Mouse (Mus musculus): ENCODE data around the gene Pacsin2.

Pacsin2 gene

DNA sequence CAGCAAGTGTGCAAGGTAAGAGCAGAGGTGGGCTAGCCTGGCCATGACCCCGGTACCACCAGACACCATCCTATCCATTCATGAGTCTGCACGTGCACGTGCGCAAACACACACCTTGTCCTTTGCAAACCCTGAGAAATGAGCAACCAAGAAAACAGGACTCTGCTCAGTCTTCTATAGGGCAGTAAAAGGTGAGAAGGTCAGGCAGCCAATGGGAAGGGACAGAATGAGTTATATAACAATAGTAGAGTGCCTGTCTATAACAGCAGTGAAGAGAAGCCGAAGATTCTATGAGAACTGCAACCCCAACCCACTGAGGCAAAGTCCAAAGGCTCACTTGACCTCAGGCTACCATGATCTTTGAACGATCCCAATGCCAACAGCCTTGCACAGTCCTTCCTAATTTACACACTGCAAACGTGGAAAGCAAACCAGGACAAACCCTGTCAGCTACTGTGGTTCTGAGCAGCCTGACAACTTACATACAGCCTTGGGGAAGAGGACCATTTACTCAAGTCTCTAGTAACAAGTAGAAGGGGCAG is 12.1 kb downstream of the Pacsin2 start:
- Histone ChIP-seq H3K36me3 (ENCODE audit: insufficient read depth, low read length) (0 out of 2 replicates have a peak, but pooled peaks cover 8% of the 10 kb centered on the region), H3K4me3 (replicated peaks; ENCODE audit: low read length) (no peak overlapping the region), H3K9me3 (ENCODE audit: low read length) (no peaks in the 10 kb centered on the region), H3K27me3 (ENCODE audit: insufficient read depth, low read length) (no peaks in the 10 kb centered on the region), H3K4me1 (replicated peaks; ENCODE audit: low read depth, low read length) (peaks cover 88% of the 10 kb centered on the region)
- TF ChIP-seq POU5F1 (IDR thresholded peaks at IDR 0.05; ENCODE audit: borderline replicate concordance, low read length) (no peak), NANOG (IDR thresholded peaks at IDR 0.05; ENCODE audit: borderline replicate concordance, low read length) (no peak), CTCF (conservative IDR thresholded peaks at IDR 0.05; ENCODE audit: low read length) (no peak)

- no peak overlapping the region for H3K4me3 ChIP-seq (replicated peaks; ENCODE audit: low read length)
- H3K27me3 ChIP-seq (ENCODE audit: insufficient read depth, low read length), result no peaks in the 10 kb centered on the region
- H3K4me1 ChIP-seq (replicated peaks; ENCODE audit: low read depth, low read length), result peaks cover 88% of the 10 kb centered on the region
- TF ChIP-seq NANOG (IDR thresholded peaks at IDR 0.05; ENCODE audit: borderline replicate concordance, low read length) (no peak), CTCF (conservative IDR thresholded peaks at IDR 0.05; ENCODE audit: low read length) (no peak), POU5F1 (IDR thresholded peaks at IDR 0.05; ENCODE audit: borderline replicate concordance, low read length) (no peak)
- H3K36me3 ChIP-seq (ENCODE audit: insufficient read depth, low read length), result 0 out of 2 replicates have a peak, but pooled peaks cover 8% of the 10 kb centered on the region
- no peaks in the 10 kb centered on the region for H3K9me3 ChIP-seq (ENCODE audit: low read length)
Measured at GRCm38 (mm10) chr15:83451621-83452210, 12.7 kb downstream of the Pacsin2 start.

DNA sequence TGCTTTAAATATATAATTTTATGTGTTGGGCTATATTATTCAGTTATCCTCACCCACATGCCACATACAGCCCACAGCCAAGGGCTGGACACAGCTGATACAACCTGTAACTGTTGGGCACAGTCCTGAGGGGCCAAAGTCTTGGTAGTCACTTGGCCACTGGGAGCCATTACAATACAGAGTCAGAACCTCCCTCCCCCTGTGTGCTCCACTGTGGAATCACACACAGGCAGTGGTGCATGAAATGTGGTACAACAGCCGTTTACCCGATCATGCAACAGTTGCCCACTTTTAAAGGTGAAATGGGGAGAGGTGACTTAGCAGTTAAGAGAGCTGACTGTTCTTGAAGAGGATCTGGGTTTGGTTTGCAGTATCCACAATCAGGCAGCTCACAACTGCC is 14.4 kb downstream of the Pacsin2 start:
- Histone ChIP-seq H3K9me3 (ENCODE audit: low read length) (no peaks in the 10 kb centered on the region), H3K27me3 (ENCODE audit: insufficient read depth, low read length) (no peaks in the 10 kb centered on the region), H3K4me1 (replicated peaks; ENCODE audit: low read depth, low read length) (peaks cover 90% of the 10 kb centered on the region), H3K4me3 (replicated peaks; ENCODE audit: low read length) (no peak overlapping the region), H3K36me3 (ENCODE audit: insufficient read depth, low read length) (0 out of 2 replicates have a peak, but pooled peaks cover 8% of the 10 kb centered on the region)
- TF ChIP-seq POU5F1 (IDR thresholded peaks at IDR 0.05; ENCODE audit: borderline replicate concordance, low read length), result no peak
- no peak for TF ChIP-seq CTCF (conservative IDR thresholded peaks at IDR 0.05; ENCODE audit: low read length)
- no peak for TF ChIP-seq NANOG (IDR thresholded peaks at IDR 0.05; ENCODE audit: borderline replicate concordance, low read length)

- Histone ChIP-seq H3K4me3 (replicated peaks; ENCODE audit: low read length) (no peak overlapping the region), H3K9me3 (ENCODE audit: low read length) (no peaks in the 10 kb centered on the region), H3K27me3 (ENCODE audit: insufficient read depth, low read length) (no peaks in the 10 kb centered on the region), H3K4me1 (replicated peaks; ENCODE audit: low read depth, low read length) (peaks cover 93% of the 10 kb centered on the region), H3K36me3 (ENCODE audit: insufficient read depth, low read length) (0 out of 2 replicates have a peak, but pooled peaks cover 8% of the 10 kb centered on the region)
- TF ChIP-seq CTCF (conservative IDR thresholded peaks at IDR 0.05; ENCODE audit: low read length), result no peak
- no peak for TF ChIP-seq POU5F1 (IDR thresholded peaks at IDR 0.05; ENCODE audit: borderline replicate concordance, low read length)
- TF ChIP-seq NANOG (IDR thresholded peaks at IDR 0.05; ENCODE audit: borderline replicate concordance, low read length), result no peak
Measured at GRCm38 (mm10) chr15:83448646-83449045, 15.8 kb downstream of the Pacsin2 start.

GRCm38 (mm10) chr15:83447791-83448544 is 16.4 kb downstream of the Pacsin2 start:
- H3K9me3 ChIP-seq (ENCODE audit: low read length), result no peaks in the 10 kb centered on the region
- H3K36me3 ChIP-seq (ENCODE audit: insufficient read depth, low read length), result 0 out of 2 replicates have a peak, but pooled peaks cover 8% of the 10 kb centered on the region
- H3K4me3 ChIP-seq (replicated peaks; ENCODE audit: low read length), result no peak overlapping the region
- no peaks in the 10 kb centered on the region for H3K27me3 ChIP-seq (ENCODE audit: insufficient read depth, low read length)
- H3K4me1 ChIP-seq (replicated peaks; ENCODE audit: low read depth, low read length), result peaks cover 93% of the 10 kb centered on the region
- TF ChIP-seq POU5F1 (IDR thresholded peaks at IDR 0.05; ENCODE audit: borderline replicate concordance, low read length), result no peak
- TF ChIP-seq CTCF (conservative IDR thresholded peaks at IDR 0.05; ENCODE audit: low read length), result no peak
- TF ChIP-seq NANOG (IDR thresholded peaks at IDR 0.05; ENCODE audit: borderline replicate concordance, low read length), result no peak

- no peaks in the 10 kb centered on the region for H3K27me3 ChIP-seq (ENCODE audit: insufficient read depth, low read length)
- TF ChIP-seq NANOG (IDR thresholded peaks at IDR 0.05; ENCODE audit: borderline replicate concordance, low read length) (no peak), CTCF (conservative IDR thresholded peaks at IDR 0.05; ENCODE audit: low read length) (no peak), POU5F1 (IDR thresholded peaks at IDR 0.05; ENCODE audit: borderline replicate concordance, low read length) (no peak)
- peaks cover 92% of the 10 kb centered on the region for H3K4me1 ChIP-seq (replicated peaks; ENCODE audit: low read depth, low read length)
- H3K9me3 ChIP-seq (ENCODE audit: low read length), result no peaks in the 10 kb centered on the region
- H3K36me3 ChIP-seq (ENCODE audit: insufficient read depth, low read length), result peaks cover 9% of the 10 kb centered on the region; the same call in 1 of the 2 replicates
- H3K4me3 ChIP-seq (replicated peaks; ENCODE audit: low read length), result no peak overlapping the region
Measured at GRCm38 (mm10) chr15:83445908-83446307, 18.5 kb downstream of the Pacsin2 start.

GRCm38 (mm10) chr15:83445383-83445782 is 19.0 kb downstream of the Pacsin2 start:
- H3K9me3 ChIP-seq (ENCODE audit: low read length), result no peaks in the 10 kb centered on the region
- H3K27me3 ChIP-seq (ENCODE audit: insufficient read depth, low read length), result no peaks in the 10 kb centered on the region
- H3K36me3 ChIP-seq (ENCODE audit: insufficient read depth, low read length), result peaks cover 11% of the 10 kb centered on the region; the same call in 1 of the 2 replicates
- no peak for TF ChIP-seq POU5F1 (IDR thresholded peaks at IDR 0.05; ENCODE audit: borderline replicate concordance, low read length)
- no peak for TF ChIP-seq NANOG (IDR thresholded peaks at IDR 0.05; ENCODE audit: borderline replicate concordance, low read length)
- TF ChIP-seq CTCF (conservative IDR thresholded peaks at IDR 0.05; ENCODE audit: low read length), result no peak
- H3K4me3 ChIP-seq (replicated peaks; ENCODE audit: low read length), result no peak overlapping the region
- H3K4me1 ChIP-seq (replicated peaks; ENCODE audit: low read depth, low read length), result peaks cover 89% of the 10 kb centered on the region

- H3K36me3 ChIP-seq (ENCODE audit: insufficient read depth, low read length), result peaks cover 8% of the 10 kb centered on the region; the same call in 1 of the 2 replicates
- H3K4me1 ChIP-seq (replicated peaks; ENCODE audit: low read depth, low read length), result peaks cover 82% of the 10 kb centered on the region
- H3K9me3 ChIP-seq (ENCODE audit: low read length), result no peaks in the 10 kb centered on the region
- H3K4me3 ChIP-seq (replicated peaks; ENCODE audit: low read length), result no peak overlapping the region
- TF ChIP-seq CTCF (conservative IDR thresholded peaks at IDR 0.05; ENCODE audit: low read length) (no peak), NANOG (IDR thresholded peaks at IDR 0.05; ENCODE audit: borderline replicate concordance, low read length) (no peak), POU5F1 (IDR thresholded peaks at IDR 0.05; ENCODE audit: borderline replicate concordance, low read length) (no peak)
- H3K27me3 ChIP-seq (ENCODE audit: insufficient read depth, low read length), result no peaks in the 10 kb centered on the region
Measured at GRCm38 (mm10) chr15:83444425-83444824, 20.0 kb downstream of the Pacsin2 start.

Measured in E14TG2a.4 (cell line).